Mouse (Mus musculus): ENCODE measurements around the gene Cyp2a22.
"Not testable (repeated sequence)": the region's sequence is repeated elsewhere in the genome, so short reads cannot be mapped to it uniquely, and the experiment has no call there.

Gene Cyp2a22

GRCm38 (mm10) chr7:26939262-26939661 is at the start of gene Cyp2a22:
Gene Cyp2a22 (minus strand): TSS chr7:26939384.
- DNase-seq (ENCODE audit: low read depth, low spot score) = no peak

- DNase-seq (ENCODE audit: low read depth, low spot score) = not testable (repeated sequence)
Measured at GRCm38 (mm10) chr7:26983151-26983550, 44.0 kb upstream of the Cyp2a22 start.

- no peak for DNase-seq (ENCODE audit: low read depth, low spot score)
Measured at GRCm38 (mm10) chr7:26982551-26982950, 43.4 kb upstream of the Cyp2a22 start.

GRCm38 (mm10) chr7:26981937-26982336 is 42.8 kb upstream of the Cyp2a22 start:
- not testable (repeated sequence) for DNase-seq (ENCODE audit: low read depth, low spot score)

- DNase-seq (ENCODE audit: low read depth, low spot score) = not testable (repeated sequence)
Measured at GRCm38 (mm10) chr7:26981464-26981863, 42.3 kb upstream of the Cyp2a22 start.

- DNase-seq (ENCODE audit: low read depth, low spot score) = not testable (repeated sequence)
Measured at GRCm38 (mm10) chr7:26962371-26962770, 23.2 kb upstream of the Cyp2a22 start.

- not testable (repeated sequence) for DNase-seq (ENCODE audit: low read depth, low spot score)
Measured at GRCm38 (mm10) chr7:26953306-26953705, 14.1 kb upstream of the Cyp2a22 start.

GRCm38 (mm10) chr7:26952671-26953070 is 13.5 kb upstream of the Cyp2a22 start:
- DNase-seq (ENCODE audit: low read depth, low spot score) = not testable (repeated sequence)

- not testable (repeated sequence) for DNase-seq (ENCODE audit: low read depth, low spot score)
Measured at GRCm38 (mm10) chr7:26941320-26941925, 2.2 kb upstream of the Cyp2a22 start.

GRCm38 (mm10) chr7:26917114-26917513 is 22.1 kb downstream of the Cyp2a22 start:
- DNase-seq (ENCODE audit: low read depth, low spot score) = not testable (repeated sequence)

Measured in telencephalon, adult 2 months (tissue).